Mouse (Mus musculus): ENCODE results near the gene Sephs1.
A peak's percentile ranks its signal among the peaks of the same experiment; 100 is the strongest.

DNA sequence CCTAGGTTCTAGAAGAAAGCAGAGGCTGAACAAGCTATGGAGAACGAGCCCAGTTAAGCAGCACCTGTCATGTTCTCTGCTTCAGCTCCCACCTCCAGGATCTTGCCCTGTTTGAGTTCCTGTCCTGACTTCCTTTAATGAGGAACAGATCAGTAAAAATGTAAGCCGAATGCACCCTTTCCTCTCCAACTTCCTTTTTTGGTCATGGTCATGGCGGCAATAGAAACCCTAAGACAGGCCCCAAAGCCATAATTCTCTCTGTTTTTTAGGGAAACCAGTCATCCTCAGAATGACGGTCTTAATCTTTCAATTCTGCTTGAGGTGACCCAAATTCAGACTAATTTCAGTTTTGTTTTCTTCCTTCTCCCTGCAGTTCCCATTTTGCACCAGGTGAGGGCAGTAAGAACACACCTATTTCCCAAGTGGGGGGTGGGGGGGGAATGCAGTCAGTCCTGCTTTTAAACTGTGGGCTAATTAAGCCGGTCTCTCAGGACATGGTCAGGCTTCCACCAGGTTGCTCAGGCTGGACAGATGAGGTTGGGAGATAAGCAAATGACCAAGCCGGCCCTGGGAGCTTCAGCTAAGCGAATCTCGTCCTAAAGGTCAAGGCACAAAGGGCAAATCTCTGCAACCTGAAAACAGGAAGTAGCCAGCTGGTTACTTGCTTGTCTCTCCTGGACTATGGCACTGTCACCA, 36.1 kb downstream of the Sephs1 start:
- TF ChIP-seq CTCF (IDR thresholded peaks at IDR 0.05; ENCODE audit: low read depth) (peak; percentile 89), EP300 (IDR thresholded peaks at IDR 0.05; ENCODE audit: low read depth) (no peak)
